Mouse (Mus musculus) CH12.LX (cell line): ENCODE measurements around the gene Alpk1. TPM values are rescaled to one million over a fixed set of nuclear protein-coding genes. Genes with fewer than 3 reads are reported as not detected.

Experiments used
- DNase-seq: peaks from one replicate; pipeline ENCODE4 v3.0.0-alpha.2; 2013; ENCODE audit errors: extremely low read depth
- H3K27ac ChIP-seq: 2 replicates; pipeline ENCODE4 v1.5.1; 2012; ENCODE audit warnings: low read depth, mild to moderate bottlenecking, control low read depth, moderate library complexity; ENCODE audit not compliant: insufficient read depth
- H3K27me3 ChIP-seq: replicated peaks from 2 replicates; pipeline ENCODE3; 2012; ENCODE audit warnings: inconsistent platforms
- H3K36me3 ChIP-seq, 2 experiments: replicated peaks in 1 of 2; 2 replicates each; pipeline versions ENCODE3 to v1.6.1; 2012; ENCODE audit warnings: inconsistent platforms in 1 of 2, low read length in 1 of 2, mild to moderate bottlenecking in 1 of 2, mixed read lengths in 1 of 2, moderate library complexity in 1 of 2; ENCODE audit not compliant: control insufficient read depth in 1 of 2, insufficient read depth in 1 of 2
- H3K4me1 ChIP-seq, 2 experiments: 2 replicates each; pipeline ENCODE4 v1.6.1; 2012; ENCODE audit warnings: inconsistent platforms in 1 of 2, moderate library complexity in 1 of 2; ENCODE audit not compliant: insufficient read depth in 2 of 2, control insufficient read depth in 1 of 2
- H3K4me2 ChIP-seq: 2 replicates; pipeline ENCODE4 v1.6.1; 2012; ENCODE audit warnings: low read depth, mild to moderate bottlenecking, control low read depth; ENCODE audit not compliant: poor library complexity, insufficient read depth, severe bottlenecking
- H3K4me3 ChIP-seq, 3 experiments: fragments of 150-350 bp in 1 of 3; sonication (generic) in 1 of 3; replicated peaks in 1 of 3; 2 replicates each; pipeline versions ENCODE3 to v1.5.1; 2011 to 2012; ENCODE audit warnings: low read depth in 2 of 3, low read length in 2 of 3, mild to moderate bottlenecking in 2 of 3, moderate library complexity in 2 of 3, control low read depth in 1 of 3, improper control_type of control experiment in 1 of 3, inconsistent platforms in 1 of 3, mixed read lengths in 1 of 3; ENCODE audit not compliant: poor library complexity in 1 of 3
- H3K79me2 ChIP-seq: replicated peaks from 2 replicates; pipeline ENCODE4 v1.6.1; 2012; ENCODE audit warnings: mild to moderate bottlenecking, moderate library complexity; ENCODE audit not compliant: control insufficient read depth, poor library complexity, insufficient read depth, severe bottlenecking; ENCODE audit errors: extremely low read depth
- H3K9ac ChIP-seq: 2 replicates; pipeline ENCODE4 v1.6.1; 2012; ENCODE audit warnings: low read depth, mild to moderate bottlenecking, control low read depth, moderate library complexity; ENCODE audit not compliant: insufficient read depth
- H3K9me3 ChIP-seq: replicated peaks from 2 replicates; pipeline ENCODE3; 2012; ENCODE audit warnings: low read length, inconsistent platforms, mixed read lengths
- BHLHE40 ChIP-seq: IDR thresholded peaks from 2 replicates; pipeline ENCODE4 v1.6.1; 2011; ENCODE audit warnings: mild to moderate bottlenecking, low read depth, low read length, improper control_type of control experiment
- CHD2 ChIP-seq: IDR thresholded peaks from 2 replicates; pipeline ENCODE4 v1.6.1; 2011; ENCODE audit warnings: low read length, improper control_type of control experiment
- E2F4 ChIP-seq: IDR thresholded peaks from 2 replicates; pipeline ENCODE4 v1.6.1; 2011; ENCODE audit warnings: low read depth, low read length, improper control_type of control experiment; ENCODE audit not compliant: insufficient replicate concordance
- ETS1 ChIP-seq: conservative IDR thresholded peaks from 2 replicates; pipeline ENCODE4 v1.6.1; 2012; ENCODE audit warnings: low read depth, mild to moderate bottlenecking, inconsistent platforms, low read length, improper control_type of control experiment, moderate library complexity
- HCFC1 ChIP-seq: IDR thresholded peaks from 2 replicates; pipeline ENCODE4 v1.6.1; 2012; ENCODE audit warnings: low read depth, mild to moderate bottlenecking, inconsistent platforms, low read length, improper control_type of control experiment
- JUN ChIP-seq: IDR thresholded peaks from 2 replicates; pipeline ENCODE4 v1.6.1; 2011; ENCODE audit warnings: low read depth, mild to moderate bottlenecking, low read length, improper control_type of control experiment, moderate library complexity; ENCODE audit not compliant: insufficient read depth
- JUND ChIP-seq: conservative IDR thresholded peaks from 2 replicates; pipeline ENCODE4 v1.6.1; 2011; ENCODE audit warnings: low read depth, low read length, improper control_type of control experiment
- MAFK ChIP-seq: IDR thresholded peaks from 2 replicates; pipeline ENCODE4 v1.6.1; 2011; ENCODE audit warnings: low read length, improper control_type of control experiment; ENCODE audit not compliant: insufficient replicate concordance
- MAZ ChIP-seq: IDR thresholded peaks from 2 replicates; pipeline ENCODE4 v1.6.1; 2012; ENCODE audit warnings: low read depth, mild to moderate bottlenecking, inconsistent platforms, low read length, improper control_type of control experiment, moderate library complexity
- MEF2A ChIP-seq: IDR thresholded peaks from 2 replicates; pipeline ENCODE4 v1.6.1; 2014; ENCODE audit warnings: low read depth, mild to moderate bottlenecking, inconsistent platforms, low read length, improper control_type of control experiment, borderline replicate concordance
- MXI1 ChIP-seq: IDR thresholded peaks from 2 replicates; pipeline ENCODE4 v1.6.1; 2011; ENCODE audit warnings: mild to moderate bottlenecking, low read depth, low read length, improper control_type of control experiment
- NELFE ChIP-seq: IDR thresholded peaks from 2 replicates; pipeline ENCODE4 v1.6.1; 2011; ENCODE audit warnings: low read depth, low read length, improper control_type of control experiment
- NRF1 ChIP-seq: IDR thresholded peaks from 2 replicates; pipeline ENCODE4 v1.6.1; 2014; ENCODE audit warnings: low read depth, mild to moderate bottlenecking, inconsistent platforms, low read length, improper control_type of control experiment, moderate library complexity
- PAX5 ChIP-seq: IDR thresholded peaks from 2 replicates; pipeline ENCODE4 v1.6.1; 2012; ENCODE audit warnings: low read length, inconsistent platforms, mixed read lengths
- RCOR1 ChIP-seq: conservative IDR thresholded peaks from 2 replicates; pipeline ENCODE4 v1.6.1; 2012; ENCODE audit warnings: low read depth, mild to moderate bottlenecking, inconsistent platforms, low read length, improper control_type of control experiment
- SIN3A ChIP-seq: IDR thresholded peaks from 2 replicates; pipeline ENCODE4 v1.6.1; 2012; ENCODE audit warnings: low read length, improper control_type of control experiment, inconsistent platforms
- TBP ChIP-seq: conservative IDR thresholded peaks from 2 replicates; pipeline ENCODE4 v1.6.1; 2011; ENCODE audit warnings: low read depth, low read length, improper control_type of control experiment
- TCF12 ChIP-seq: IDR thresholded peaks from 2 replicates; pipeline ENCODE4 v1.6.1; 2014; ENCODE audit warnings: low read depth, mild to moderate bottlenecking, inconsistent platforms, low read length, improper control_type of control experiment
- USF1 ChIP-seq: IDR thresholded peaks from 2 replicates; pipeline ENCODE4 v1.6.1; 2014; ENCODE audit warnings: low read depth, mild to moderate bottlenecking, inconsistent platforms, low read length, improper control_type of control experiment
- USF2 ChIP-seq: conservative IDR thresholded peaks from 2 replicates; pipeline ENCODE4 v1.6.1; 2011; ENCODE audit warnings: low read depth, low read length, improper control_type of control experiment
- ZMIZ1 ChIP-seq: IDR thresholded peaks from 2 replicates; pipeline ENCODE4 v1.6.1; 2012; ENCODE audit warnings: low read depth, mild to moderate bottlenecking, inconsistent platforms, low read length, improper control_type of control experiment
- dilution Hi-C: fragments of 300-500 bp; cut with MboI; formaldehyde crosslinking; loops from 2 replicates; pipeline ENCODE4 v1.14.3; 2020; ENCODE audit warnings: low sequenced_read_pairs; ENCODE audit not compliant: extremely low pct_unique_long_range_greater_than_20kb, extremely low pct_ligation_motif_present
- in situ Hi-C: fragments of 300-500 bp; cut with MboI; formaldehyde crosslinking; loops from 3 replicates; pipeline ENCODE4 v1.14.3; 2019; ENCODE audit warnings: low sequenced_read_pairs, low pct_ligation_motif_present, low pct_unique_long_range_greater_than_20kb, mixed read lengths
- polyA plus RNA-seq: library from polyadenylated mRNA; unstranded; fragments of >175 nt; gene quantifications from 2 replicates; pipeline ENCODE4 v1.2.1, GENCODE M21; 2012; ENCODE audit warnings: low read depth; ENCODE audit not compliant: insufficient read length
- total RNA-seq, 2 experiments: library from RNA; depleted of rRNA; stranded (reverse); fragments of 300-350 nt in 1 of 2; fragments of >200 nt in 1 of 2; gene quantifications; 2 replicates each; pipeline ENCODE4 v1.2.3; 2012 to 2014

Alpk1 gene
- total and polyA plus RNA-seq, 3 experiments = 1.4 to 1.8 (median 1.5) TPM

DNA sequence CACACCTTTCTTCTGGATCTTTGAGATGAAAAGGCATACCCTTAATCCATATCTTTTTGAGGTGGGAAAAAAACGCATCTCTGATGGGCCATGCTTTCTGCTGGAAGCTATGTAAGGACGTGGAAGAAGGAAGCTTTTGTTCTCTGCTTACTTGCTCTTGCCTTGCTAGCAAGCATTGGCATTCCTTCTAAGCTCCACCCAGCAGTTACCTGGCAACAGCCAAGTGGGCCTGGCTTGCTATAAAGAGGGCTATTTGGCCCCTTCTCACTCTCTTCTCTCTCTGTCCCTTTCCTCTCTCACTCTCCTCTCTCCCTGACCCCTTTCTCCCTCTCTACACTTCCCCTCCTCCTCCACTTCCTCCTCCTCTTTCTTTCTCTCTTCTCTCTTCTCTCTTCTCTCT is 63.6 kb downstream of the Alpk1 start:
- no peaks in the 10 kb centered on the region for H3K79me2 ChIP-seq
- in situ Hi-C loops (no loop called here), dilution Hi-C loops (no loop called here)
- H3K9me3 ChIP-seq = no peaks in the 10 kb centered on the region
- H3K36me3 ChIP-seq = no peaks in the 10 kb centered on the region
- H3K27me3 ChIP-seq = no peaks in the 10 kb centered on the region
- no peak overlapping the region for H3K4me3 ChIP-seq
- no peak overlapping the region for H3K9ac ChIP-seq
- H3K4me1 ChIP-seq = no peaks in the 10 kb centered on the region
- H3K4me2 ChIP-seq = no peak overlapping the region
- DNase-seq = no peak
- H3K27ac ChIP-seq = no peak overlapping the region
- TF ChIP-seq BHLHE40 = no peak
- TF ChIP-seq E2F4 = no peak
- no peak for TF ChIP-seq ZMIZ1
- TF ChIP-seq TBP = no peak
- TF ChIP-seq USF1 = no peak
- no peak for TF ChIP-seq ETS1
- no peak for TF ChIP-seq NELFE
- no peak for TF ChIP-seq PAX5
- no peak for TF ChIP-seq MAZ
- no peak for TF ChIP-seq JUND
- TF ChIP-seq CHD2 = no peak
- no peak for TF ChIP-seq USF2
- no peak for TF ChIP-seq TCF12
- no peak for TF ChIP-seq NRF1
- TF ChIP-seq JUN = no peak

DNA sequence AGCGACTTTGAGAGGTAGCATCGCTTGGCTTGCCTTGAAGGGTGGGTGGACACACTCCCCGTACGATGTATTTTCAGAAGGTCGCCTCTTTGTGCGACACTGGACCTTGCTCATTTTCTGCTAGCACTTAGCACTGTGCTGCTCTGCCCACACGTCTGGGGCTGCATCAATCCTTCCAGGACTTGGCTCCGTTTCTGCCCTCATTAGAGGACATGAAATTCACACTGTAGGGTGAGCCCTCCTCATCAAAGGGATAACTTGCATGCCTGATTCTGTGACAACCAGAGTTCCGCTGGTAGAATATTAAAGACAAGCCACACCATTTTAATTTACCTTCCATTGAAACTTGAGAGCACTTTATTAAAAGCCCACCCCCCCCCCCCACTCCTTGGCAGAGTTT is 67.2 kb downstream of the Alpk1 start:
- Histone ChIP-seq H3K4me1 (no peaks in the 10 kb centered on the region), H3K4me3 (no peak overlapping the region), H3K9ac (no peak overlapping the region), H3K27me3 (no peaks in the 10 kb centered on the region), H3K27ac (no peak overlapping the region), H3K79me2 (no peaks in the 10 kb centered on the region), H3K36me3 (no peaks in the 10 kb centered on the region), H3K4me2 (no peak overlapping the region), H3K9me3 (no peaks in the 10 kb centered on the region)
- TF ChIP-seq HCFC1 = no peak
- no peak for TF ChIP-seq MAFK
- no peak for TF ChIP-seq JUND
- no peak for TF ChIP-seq TBP
- TF ChIP-seq USF1 = no peak
- no peak for TF ChIP-seq RCOR1
- no peak for TF ChIP-seq USF2
- no peak for TF ChIP-seq MEF2A
- TF ChIP-seq SIN3A = no peak
- no peak for TF ChIP-seq NELFE
- no peak for TF ChIP-seq MXI1
- dilution Hi-C loops = no loop called here
- no peak for DNase-seq
- in situ Hi-C loops = no loop called here
